Mouse (Mus musculus) MN1 (cell line): ENCODE measurements around the gene Dnm2.

Experiments
- DNase-seq: peaks from one replicate; pipeline ENCODE4 v3.0.0-alpha.2; 2016; ENCODE audit warnings: low spot score

The Dnm2 gene

DNA sequence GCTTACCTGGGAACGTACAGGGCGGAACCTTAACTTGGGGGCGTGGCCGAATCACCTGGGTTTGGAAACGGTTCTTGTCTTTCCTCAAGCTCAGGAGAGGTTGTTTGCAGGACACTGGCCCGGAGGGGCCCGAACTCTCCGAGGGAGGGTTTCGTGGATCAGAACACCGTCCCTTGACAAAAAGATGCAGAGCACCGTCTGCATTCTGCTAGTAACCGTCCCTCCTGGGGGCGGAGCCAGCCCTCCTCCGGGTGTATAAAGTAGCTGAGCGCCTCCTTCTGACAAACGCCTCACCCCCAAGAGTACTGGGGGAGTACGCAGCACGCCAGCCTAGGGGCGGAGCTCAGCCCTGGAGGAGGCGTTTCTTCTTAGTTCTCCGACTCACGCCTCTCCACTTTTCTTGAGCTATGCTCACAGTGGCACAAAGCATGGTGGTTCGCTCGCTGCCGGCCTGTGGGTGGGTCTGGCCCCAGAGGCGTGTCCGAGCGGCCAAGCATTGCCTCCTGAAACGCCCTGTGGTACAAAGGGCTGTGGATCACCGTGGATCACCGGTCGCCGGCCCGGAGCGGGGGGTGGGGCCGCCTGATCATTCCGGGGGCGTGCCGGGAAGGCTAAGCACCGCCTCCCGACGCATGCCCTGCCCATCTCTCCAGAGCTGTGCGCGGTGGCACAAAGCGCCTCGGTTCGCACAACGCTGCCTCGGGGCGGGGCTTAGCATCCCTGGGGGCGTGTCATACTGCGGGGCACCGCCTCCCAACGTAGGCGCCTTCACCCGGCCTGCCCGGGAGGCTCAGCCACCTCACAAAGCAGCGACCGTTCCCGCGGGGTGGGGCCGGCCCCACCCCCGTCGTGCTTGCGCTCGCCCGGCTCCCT, 121.4 kb downstream of the Dnm2 start:
- DNase-seq: peak; percentile 97

DNA sequence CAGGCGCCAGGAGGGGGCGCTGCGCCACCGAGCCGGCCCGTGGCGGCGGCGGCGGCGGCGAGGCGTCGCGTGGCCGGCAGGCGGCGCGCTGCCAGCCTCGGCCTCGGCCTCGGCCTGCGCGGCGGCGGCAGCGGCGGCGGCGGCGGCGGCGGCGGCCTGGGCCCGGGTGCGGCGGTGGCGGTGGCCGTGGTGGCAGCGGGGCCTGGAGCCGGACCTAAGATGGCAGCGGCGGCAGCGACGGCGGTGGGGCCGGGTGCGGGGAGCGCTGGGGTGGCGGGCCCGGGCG, 122.0 kb downstream of the Dnm2 start, which contains the start of gene Carm1:
Gene Carm1, plus strand, starts transcription at position 106 of the 286 bp plus-strand sequence.
- no peak for DNase-seq

DNA sequence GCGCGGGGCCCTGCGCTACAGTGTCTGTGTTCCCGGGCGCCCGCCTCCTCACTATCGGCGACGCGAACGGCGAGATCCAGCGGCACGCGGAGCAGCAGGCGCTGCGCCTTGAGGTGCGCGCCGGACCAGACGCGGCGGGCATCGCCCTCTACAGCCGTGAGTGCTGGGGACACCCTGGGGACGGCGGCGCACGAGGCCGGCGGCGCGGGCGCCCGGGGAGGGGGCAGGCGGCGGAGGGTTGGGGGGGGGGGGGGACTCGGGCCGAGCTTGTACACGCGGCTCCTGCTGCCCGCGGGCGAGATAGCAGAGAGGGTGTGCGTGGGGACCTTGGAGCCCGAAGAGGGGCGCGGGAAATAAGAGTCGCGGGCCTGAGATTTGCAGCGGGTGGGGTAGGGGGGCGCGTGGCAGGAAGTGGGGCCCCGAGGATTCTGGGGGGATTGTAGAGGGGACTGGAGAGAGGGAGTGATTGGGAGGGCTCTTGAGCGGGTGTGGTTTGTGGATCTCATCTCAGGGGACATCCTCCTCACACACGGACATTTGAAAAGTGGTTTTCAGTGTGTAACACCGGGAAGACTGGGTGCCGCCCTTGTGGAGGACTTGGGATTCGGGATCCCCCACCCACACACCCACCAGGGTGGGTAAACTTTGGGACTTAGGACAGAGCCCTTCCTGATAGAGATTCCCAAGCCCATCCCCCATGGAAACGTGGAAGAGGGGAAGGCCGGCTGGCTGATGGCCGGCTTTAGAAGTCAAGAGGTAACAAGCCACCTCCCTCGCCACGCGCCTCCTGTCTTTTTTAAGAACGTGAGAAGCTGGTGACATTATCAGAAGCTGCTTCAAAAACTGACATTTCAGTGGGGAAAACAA, 122.6 kb downstream of the Dnm2 start:
- DNase-seq: peak; percentile 67

DNA sequence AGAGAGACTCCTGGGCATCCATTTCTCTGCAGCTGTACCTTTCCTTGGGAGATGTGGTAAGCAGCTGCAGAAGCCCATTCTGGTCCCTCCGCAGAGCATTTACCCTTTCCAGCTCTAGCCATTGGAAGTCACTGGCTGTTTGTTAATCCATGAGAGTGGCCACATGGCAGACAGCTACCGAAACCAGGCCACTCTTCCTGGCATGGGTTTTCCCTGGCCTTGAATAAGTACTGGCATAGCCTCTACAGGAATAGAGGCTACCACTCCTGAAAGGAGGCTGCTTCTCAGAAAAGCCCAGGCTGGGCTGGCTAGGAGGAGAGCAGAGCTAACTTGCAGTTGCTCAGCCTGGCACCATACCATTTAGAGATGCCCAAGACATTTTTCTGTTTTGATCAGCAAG, 126.3 kb downstream of the Dnm2 start:
- DNase-seq: no peak

DNA sequence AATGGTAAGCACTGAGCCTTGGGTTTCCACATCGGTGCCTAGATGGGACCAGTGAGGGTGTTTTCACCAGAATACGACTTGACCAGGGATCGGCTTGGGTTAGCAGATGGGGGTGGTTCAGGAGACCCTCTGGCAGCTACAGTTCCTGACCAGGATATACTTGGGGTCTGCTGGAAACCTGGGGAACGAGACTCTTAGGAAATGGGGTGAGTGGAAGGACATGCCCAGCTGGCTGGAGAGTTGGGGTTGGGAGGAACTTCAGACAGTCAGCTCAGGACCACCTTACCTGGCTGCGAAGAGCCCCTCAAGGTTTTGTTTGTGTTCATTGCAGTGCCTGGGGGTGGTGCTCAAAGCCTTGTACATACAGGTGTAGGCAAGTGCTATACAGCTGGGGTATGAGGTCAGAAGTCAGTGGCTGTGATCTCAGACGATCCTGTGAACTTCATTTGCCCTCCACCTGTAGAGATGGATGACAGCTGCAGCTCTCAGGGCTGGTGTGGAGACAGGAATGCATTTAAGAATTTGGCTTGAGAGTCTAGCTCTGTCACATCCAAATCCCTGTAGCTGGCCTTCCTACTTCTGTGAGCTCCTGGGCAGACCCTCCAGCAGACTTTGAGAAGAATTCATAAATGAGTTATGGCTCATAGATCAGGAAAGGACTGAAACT, 129.0 kb downstream of the Dnm2 start:
- no peak for DNase-seq

DNA sequence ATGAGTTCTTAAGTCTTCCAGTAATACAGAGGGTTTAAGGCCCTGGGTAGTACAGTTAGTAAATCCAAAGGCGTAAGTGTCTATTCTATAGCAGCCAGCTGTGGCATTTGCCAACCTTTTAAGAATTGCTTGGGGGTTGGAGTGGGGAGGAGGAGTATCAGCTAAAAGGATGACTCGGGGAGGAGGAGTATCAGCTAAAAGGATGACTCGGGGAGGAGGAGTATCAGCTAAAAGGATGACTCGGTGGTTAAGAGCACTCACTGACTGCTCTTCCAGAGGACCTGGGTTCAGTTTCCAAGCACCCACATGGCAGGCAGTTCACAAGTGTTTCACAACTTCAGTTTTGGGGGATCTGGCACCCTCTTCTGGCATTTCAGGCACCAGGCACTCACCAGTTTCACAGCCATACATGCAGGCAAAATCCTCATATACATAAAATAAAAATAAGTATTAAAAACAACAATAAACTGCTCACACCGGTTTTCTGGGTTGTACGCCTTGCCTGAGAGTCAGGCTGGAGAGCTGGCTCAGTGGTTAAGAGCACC, 130.6 kb downstream of the Dnm2 start:
- no peak for DNase-seq

DNA sequence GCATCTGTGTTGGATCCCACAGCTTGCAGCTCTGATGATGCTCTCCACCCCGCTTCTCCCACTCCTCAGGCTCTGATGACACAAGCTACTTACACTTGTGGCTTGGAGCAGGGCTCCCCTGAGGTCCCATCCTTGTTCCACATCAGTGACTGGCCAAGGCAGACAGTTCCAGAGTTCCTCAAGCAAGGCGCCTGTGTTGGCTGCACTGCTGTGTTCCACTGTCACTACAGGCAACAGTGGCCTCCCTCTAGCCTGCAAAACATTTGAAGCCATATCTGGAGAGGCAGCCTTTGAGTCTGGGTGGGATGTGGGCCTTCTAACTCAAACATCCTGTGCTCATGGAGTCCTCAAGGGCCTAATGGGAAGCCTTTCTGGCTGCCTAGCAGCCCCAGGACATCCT, 132.3 kb downstream of the Dnm2 start:
- no peak for DNase-seq
